ENCODE assay signal across 15 mouse cellular contexts in genomic region chr9:61101741-61102450, GRCm38 (mm10).
A peak's percentile ranks its signal among the peaks of the same experiment; 100 is the strongest.
DNase-seq lines count a peak whose midpoint lies in the region; ATAC-seq lines count a peak whose summit lies in the region.
"Had no signal": no experiment of that assay in that cellular context is flagged by ENCODE, and none has a peak within 500 bp of the region (broad histone marks: within the 10 kb centered on the region; RNA-seq: fewer than 3 reads in every experiment).

No protein-coding gene starts in this region.

- 46% methylated on average over 7 of the region's 7 CpGs for WGBS in embryonic facial prominence, embryonic 10.5 days
- WGBS in hindbrain, embryonic 12.5 days: 30% methylated on average over 7 of the region's 7 CpGs
- 10% methylated on average over 7 of the region's 7 CpGs for WGBS in midbrain, embryonic 16.5 days

- H3K9ac ChIP-seq in hindbrain, embryonic 12.5 days: no peak overlapping the region
- no peak overlapping the region for H3K9ac ChIP-seq in midbrain, embryonic 16.5 days (ENCODE audit: low read depth, low read length)
- H3K9ac ChIP-seq: embryonic facial prominence, embryonic 12.5 days; heart, embryonic 15.5 days; liver, embryonic 15.5 days had no signal

- H3K27me3 ChIP-seq in embryonic facial prominence, embryonic 10.5 days (replicated peaks; ENCODE audit: low read depth, poor library complexity, severe bottlenecking): peaks cover 55% of the 10 kb centered on the region
- H3K27me3 ChIP-seq in hindbrain, embryonic 12.5 days: peaks cover 21% of the 10 kb centered on the region
- H3K27me3 ChIP-seq in midbrain, embryonic 16.5 days (ENCODE audit: control insufficient read depth, insufficient read depth, low read depth, low read length): 0 out of 2 replicates have a peak, but pooled peaks cover 2% of the 10 kb centered on the region
- H3K27me3 ChIP-seq: liver, embryonic 15.5 days had no signal

- DNase-seq in cerebellum, adult 11 months: peak; percentile 8
- no peak for DNase-seq in cerebellum, adult 9-10 months
- no peak for DNase-seq in embryonic facial prominence, embryonic 10.5 days (ENCODE audit: low spot score)
- no peak for DNase-seq in urinary bladder, postnatal 36 days (ENCODE audit: low spot score in 2 of 2)
- no peak for DNase-seq in layer of hippocampus, adult 9-11 months
- DNase-seq: adrenal gland, postnatal 10 days; gastrocnemius, postnatal 14 days; layer of hippocampus, postnatal 36 days had no signal

- H3K4me2 ChIP-seq in hindbrain, embryonic 12.5 days (replicated peaks): peak overlapping the region; percentile 5; the same call in 1 of the 2 replicates
- no peak overlapping the region for H3K4me2 ChIP-seq in midbrain, embryonic 16.5 days (ENCODE audit: low read length)
- H3K4me2 ChIP-seq: embryonic facial prominence, embryonic 12.5 days; heart, embryonic 15.5 days; liver, embryonic 15.5 days had no signal

- peaks cover 42% of the 10 kb centered on the region for H3K4me1 ChIP-seq in embryonic facial prominence, embryonic 10.5 days
- peaks cover 24% of the 10 kb centered on the region for H3K4me1 ChIP-seq in hindbrain, embryonic 12.5 days
- peaks cover 9% of the 10 kb centered on the region; the same call in 1 of the 2 replicates for H3K4me1 ChIP-seq in midbrain, embryonic 16.5 days (ENCODE audit: control insufficient read depth, insufficient read depth, low read length)
- H3K4me1 ChIP-seq: heart, embryonic 15.5 days; liver, embryonic 15.5 days had no signal

- ATAC-seq in hindbrain, embryonic 12.5 days (ENCODE audit: low FRiP score): peak; percentile 64; the same call in 1 of the 2 replicates
- peak; percentile 69 for ATAC-seq in midbrain, embryonic 16.5 days
- no peak for ATAC-seq in inflammation-experienced regulatory T-cells, adult 6 months

- no peaks in the 10 kb centered on the region for H3K36me3 ChIP-seq in embryonic facial prominence, embryonic 10.5 days (replicated peaks)
- H3K36me3 ChIP-seq in hindbrain, embryonic 12.5 days: no peaks in the 10 kb centered on the region
- no peaks in the 10 kb centered on the region for H3K36me3 ChIP-seq in midbrain, embryonic 16.5 days (ENCODE audit: control insufficient read depth, insufficient read depth, low read length)
- H3K36me3 ChIP-seq: embryonic facial prominence, embryonic 12.5 days; G1E; heart, embryonic 15.5 days; liver, embryonic 15.5 days had no signal

- H3K9me3 ChIP-seq in embryonic facial prominence, embryonic 10.5 days: no peaks in the 10 kb centered on the region
- no peaks in the 10 kb centered on the region for H3K9me3 ChIP-seq in hindbrain, embryonic 12.5 days (replicated peaks)
- H3K9me3 ChIP-seq in midbrain, embryonic 16.5 days (replicated peaks; ENCODE audit: control insufficient read depth, low read length, poor library complexity, severe bottlenecking): no peaks in the 10 kb centered on the region
- H3K9me3 ChIP-seq: embryonic facial prominence, embryonic 12.5 days; G1E; heart, embryonic 15.5 days; liver, embryonic 15.5 days had no signal

- no peak overlapping the region for H3K4me3 ChIP-seq in embryonic facial prominence, embryonic 10.5 days
- no peak overlapping the region for H3K4me3 ChIP-seq in hindbrain, embryonic 12.5 days
- H3K4me3 ChIP-seq in midbrain, embryonic 16.5 days (ENCODE audit: low read depth, low read length): no peak overlapping the region
- H3K4me3 ChIP-seq: embryonic facial prominence, embryonic 12.5 days; heart, embryonic 15.5 days; liver, embryonic 15.5 days had no signal

- H3K27ac ChIP-seq in embryonic facial prominence, embryonic 10.5 days (replicated peaks): peak overlapping the region; percentile 51
- H3K27ac ChIP-seq in hindbrain, embryonic 12.5 days: peak overlapping the region; percentile 64
- H3K27ac ChIP-seq in midbrain, embryonic 16.5 days (ENCODE audit: low read length): peak overlapping the region; percentile 57
- H3K27ac ChIP-seq: embryonic facial prominence, embryonic 12.5 days; heart, embryonic 15.5 days; liver, embryonic 15.5 days had no signal
